Mouse (Mus musculus) gastrocnemius, postnatal 25 days (tissue): ENCODE data around the gene Tbc1d2. TPM values are rescaled to one million over a fixed set of nuclear protein-coding genes. Genes with fewer than 3 reads are reported as not detected.
"Not testable (repeated sequence)": the region's sequence is repeated elsewhere in the genome, so short reads cannot be mapped to it uniquely, and the experiment has no call there.

Experiments
- DNase-seq: peaks from one replicate; pipeline ENCODE4 v3.0.0; 2022
- total RNA-seq, 2 experiments: library from RNA; stranded (reverse); gene quantifications; 1 replicate in 1 of 2; 2 replicates in 1 of 2; pipeline ENCODE4 v1.2.3; 2021

Gene Tbc1d2
- total RNA-seq, 2 experiments from 2014 or later: 0.64 to 0.78 TPM

GRCm38 (mm10) chr4:46580799-46581243, 69.2 kb downstream of the Tbc1d2 start:
- DNase-seq: peak; percentile 1

GRCm38 (mm10) chr4:46578796-46579346, 71.1 kb downstream of the Tbc1d2 start:
- not testable (repeated sequence) for DNase-seq

DNA sequence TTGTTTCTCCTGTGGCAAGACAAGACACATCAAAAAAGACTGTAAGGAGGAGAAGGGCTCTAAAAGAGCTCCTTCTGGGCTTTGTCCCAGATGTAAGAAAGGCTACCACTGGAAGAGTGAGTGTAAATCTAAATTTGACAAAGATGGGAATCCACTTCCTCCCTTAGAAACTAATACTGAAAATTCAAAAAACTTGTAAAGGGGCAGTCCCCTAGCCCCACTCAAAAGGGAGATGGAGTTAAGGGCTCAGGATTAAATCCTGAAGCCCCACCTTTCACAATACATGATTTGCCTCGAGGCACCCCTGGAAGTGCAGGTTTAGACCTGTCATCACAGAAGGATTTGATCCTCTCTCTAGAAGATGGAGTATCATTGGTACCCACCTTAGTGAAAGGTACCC, 71.8 kb downstream of the Tbc1d2 start:
- DNase-seq: no peak

DNA sequence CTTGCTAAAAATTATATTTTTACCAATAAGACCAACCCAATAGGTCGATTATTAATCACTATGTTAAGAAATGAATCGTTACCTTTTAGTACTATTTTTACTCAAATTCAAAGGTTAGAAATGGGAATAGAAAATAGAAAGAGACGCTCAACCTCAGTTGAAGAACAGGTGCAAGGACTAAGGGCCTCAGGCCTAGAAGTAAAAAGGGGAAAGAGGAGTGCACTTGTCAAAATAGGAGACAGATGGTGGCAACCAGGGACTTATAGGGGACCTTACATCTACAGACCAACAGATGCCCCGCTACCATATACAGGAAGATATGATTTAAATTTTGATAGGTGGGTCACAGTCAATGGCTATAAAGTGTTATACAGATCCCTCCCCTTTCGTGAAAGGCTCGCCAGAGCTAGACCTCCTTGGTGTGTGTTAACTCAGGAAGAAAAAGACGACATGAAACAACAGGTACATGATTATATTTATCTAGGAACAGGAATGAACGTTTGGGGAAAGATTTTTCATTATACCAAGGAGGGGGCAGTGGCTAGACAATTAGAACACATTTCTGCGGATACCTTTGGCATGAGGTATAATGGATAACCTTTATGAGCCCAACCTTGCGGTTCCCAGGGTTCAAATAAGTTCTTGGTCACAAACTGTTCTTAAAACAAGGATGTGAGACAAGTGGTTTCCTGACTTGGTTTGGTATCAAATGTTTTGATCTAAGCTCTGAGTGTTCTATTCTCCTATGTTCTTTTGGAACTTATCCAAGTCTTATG, 74.3 kb downstream of the Tbc1d2 start:
- DNase-seq: not testable (repeated sequence)

DNA sequence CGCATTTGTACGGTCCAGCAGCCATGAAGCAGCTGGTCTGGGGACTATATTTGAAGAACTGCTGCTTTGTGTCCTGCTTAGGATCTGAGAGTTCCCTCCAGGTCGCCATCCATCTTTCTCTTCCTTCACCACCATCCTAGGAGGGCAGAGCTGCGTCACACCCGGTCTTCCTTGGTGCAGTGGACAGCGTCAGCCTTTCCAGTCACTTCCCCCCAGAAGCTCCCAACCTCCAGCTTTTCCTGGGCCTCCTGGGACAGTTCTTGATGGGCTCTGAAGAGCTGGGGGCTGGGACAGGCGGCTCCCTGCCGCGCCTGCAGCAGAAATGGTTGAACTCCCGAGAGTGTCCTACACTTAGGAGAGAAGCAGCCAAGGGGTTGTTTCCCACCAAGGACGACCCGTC, 75.2 kb downstream of the Tbc1d2 start:
- no peak for DNase-seq

DNA sequence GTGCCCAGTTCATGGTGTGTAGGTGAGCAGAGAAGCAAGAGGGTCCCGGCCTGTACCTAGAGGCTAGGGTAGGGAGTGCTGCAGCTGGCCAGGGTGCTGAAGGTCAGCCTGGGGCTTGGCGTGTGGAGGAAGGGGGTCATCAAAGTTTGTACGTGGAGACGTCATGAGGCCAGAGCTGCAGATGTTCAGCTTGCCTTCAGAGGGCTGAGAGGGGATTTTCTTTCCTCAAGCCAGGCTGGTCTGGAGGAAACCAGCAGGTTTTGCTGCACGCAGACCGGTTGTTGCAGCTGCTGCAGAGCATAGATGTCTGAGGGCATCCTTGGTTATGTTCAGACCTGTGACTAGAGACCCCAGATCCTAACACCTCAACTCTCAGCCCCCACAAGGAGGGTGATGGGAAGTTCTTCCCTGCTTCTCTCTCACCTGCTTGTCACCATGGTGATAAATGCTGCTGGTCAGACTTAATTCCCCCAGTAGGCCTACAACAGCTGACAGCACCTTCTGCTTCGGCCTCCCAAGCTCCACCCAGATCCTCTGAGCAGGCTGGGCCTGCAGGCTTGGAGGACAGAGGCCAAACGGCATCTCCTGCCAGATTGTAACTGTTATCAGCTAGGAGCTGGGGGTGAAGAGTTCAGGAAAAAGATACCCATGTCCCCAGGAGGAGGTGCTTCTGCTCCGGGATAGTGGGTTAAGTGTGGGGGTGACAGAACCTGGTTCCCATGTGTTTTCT, 75.8 kb downstream of the Tbc1d2 start:
- no peak for DNase-seq

DNA sequence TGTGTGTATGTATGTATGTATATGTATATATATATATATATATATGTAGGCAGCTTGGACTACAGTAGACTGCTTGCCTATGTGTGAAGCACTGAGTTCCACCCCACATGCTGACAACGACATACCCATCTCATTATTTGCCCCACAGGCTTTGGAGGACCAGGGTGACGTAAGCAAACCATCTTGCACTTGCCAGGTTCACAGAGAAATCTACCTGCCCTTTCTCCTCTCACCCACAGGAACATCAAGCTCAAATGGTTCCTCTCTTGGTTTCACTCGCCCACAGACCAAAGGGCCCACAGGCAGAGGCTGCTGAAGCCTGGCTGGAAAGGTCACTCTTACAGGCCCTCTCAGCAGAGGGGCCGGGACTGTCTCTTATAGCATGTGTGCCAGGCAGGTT, 77.4 kb downstream of the Tbc1d2 start:
- DNase-seq: no peak

DNA sequence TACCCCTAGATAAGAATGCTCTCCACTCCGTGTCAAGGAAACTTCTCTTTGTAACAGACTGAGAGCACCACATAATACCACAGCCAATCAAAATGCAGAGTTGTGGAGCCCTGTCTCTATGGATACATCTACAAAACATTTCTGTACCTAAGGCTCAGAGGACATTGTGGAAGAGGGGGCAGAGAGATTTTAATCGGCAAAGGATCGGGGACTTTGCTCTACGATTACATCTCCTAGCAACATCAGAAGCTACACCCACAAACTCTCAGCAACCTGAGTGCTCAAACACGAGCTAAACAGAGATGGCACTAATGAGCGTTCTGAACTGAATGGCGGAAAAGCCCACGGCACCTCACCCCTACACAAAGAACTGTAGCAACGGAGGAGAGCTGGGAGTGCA, 78.3 kb downstream of the Tbc1d2 start:
- no peak for DNase-seq

GRCm38 (mm10) chr4:46569671-46570070, 80.3 kb downstream of the Tbc1d2 start:
- no peak for DNase-seq

DNA sequence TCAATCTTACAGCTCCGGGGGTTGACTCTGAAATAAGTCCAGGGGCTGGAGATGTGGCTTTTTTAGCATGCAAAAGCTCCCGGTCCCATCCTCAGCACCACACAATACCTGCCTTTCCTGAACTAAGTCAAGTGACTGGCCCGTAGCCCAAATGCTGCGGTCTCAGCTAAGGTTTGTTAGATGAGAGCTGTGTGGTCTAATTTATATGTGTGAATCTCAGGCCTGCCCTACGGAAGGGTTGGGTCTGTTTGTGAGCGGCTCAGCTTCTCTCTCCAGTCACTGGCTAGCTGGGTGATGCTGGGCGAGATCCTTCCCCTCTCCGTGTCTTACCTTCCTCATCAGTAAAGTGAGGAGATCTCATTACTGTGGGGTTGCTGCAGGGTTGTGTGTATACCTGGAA, 81.8 kb downstream of the Tbc1d2 start:
- no peak for DNase-seq

- no peak for DNase-seq
Observed at GRCm38 (mm10) chr4:46566931-46567671, 82.9 kb downstream of the Tbc1d2 start.

GRCm38 (mm10) chr4:46565393-46565955, 84.5 kb downstream of the Tbc1d2 start:
- no peak for DNase-seq

DNA sequence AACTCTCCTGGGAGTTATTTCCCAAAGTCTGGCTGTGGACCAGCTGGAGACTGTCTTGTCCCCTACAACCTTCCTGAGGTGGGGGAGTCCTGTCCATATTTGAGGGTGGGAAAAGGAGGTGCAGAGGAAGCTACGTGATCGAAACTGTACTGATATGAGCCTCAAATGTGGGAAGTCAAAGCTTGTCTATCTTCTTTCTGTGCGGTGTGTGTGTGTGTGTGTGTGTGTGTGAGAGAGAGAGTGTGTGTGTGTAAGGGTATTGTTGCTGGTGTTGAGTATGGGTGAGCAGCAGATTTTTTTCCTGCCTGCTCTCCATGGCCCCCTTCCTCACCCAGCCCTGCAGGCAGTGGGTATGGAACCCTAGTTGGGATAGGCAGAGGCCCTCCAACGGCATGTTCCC, 85.8 kb downstream of the Tbc1d2 start:
- no peak for DNase-seq

GRCm38 (mm10) chr4:46563847-46564246, 86.2 kb downstream of the Tbc1d2 start:
- DNase-seq: peak; percentile 20

DNA sequence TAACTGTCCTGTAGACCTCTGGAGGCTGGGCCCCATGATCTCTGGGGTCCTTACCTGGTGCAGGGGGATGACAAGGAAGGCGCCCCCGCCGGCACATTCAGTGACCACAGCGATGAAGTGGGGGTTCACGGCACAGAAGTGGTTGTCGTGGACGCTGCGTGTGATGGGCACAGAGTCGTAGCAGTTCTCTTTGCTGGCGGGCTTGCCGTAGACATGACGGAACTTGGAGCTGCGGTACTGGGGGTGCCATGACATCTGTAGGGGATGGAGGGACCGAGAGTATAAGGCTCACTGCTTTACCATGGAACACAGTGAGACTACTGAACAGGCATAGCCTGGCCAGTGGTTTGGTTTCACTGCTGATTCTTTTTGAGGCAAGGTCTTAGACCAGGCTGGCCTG, 87.2 kb downstream of the Tbc1d2 start:
- DNase-seq: no peak

- DNase-seq: no peak
Observed at GRCm38 (mm10) chr4:46562037-46562436, 88.0 kb downstream of the Tbc1d2 start.

GRCm38 (mm10) chr4:46560069-46560705, 89.8 kb downstream of the Tbc1d2 start:
- no peak for DNase-seq

DNA sequence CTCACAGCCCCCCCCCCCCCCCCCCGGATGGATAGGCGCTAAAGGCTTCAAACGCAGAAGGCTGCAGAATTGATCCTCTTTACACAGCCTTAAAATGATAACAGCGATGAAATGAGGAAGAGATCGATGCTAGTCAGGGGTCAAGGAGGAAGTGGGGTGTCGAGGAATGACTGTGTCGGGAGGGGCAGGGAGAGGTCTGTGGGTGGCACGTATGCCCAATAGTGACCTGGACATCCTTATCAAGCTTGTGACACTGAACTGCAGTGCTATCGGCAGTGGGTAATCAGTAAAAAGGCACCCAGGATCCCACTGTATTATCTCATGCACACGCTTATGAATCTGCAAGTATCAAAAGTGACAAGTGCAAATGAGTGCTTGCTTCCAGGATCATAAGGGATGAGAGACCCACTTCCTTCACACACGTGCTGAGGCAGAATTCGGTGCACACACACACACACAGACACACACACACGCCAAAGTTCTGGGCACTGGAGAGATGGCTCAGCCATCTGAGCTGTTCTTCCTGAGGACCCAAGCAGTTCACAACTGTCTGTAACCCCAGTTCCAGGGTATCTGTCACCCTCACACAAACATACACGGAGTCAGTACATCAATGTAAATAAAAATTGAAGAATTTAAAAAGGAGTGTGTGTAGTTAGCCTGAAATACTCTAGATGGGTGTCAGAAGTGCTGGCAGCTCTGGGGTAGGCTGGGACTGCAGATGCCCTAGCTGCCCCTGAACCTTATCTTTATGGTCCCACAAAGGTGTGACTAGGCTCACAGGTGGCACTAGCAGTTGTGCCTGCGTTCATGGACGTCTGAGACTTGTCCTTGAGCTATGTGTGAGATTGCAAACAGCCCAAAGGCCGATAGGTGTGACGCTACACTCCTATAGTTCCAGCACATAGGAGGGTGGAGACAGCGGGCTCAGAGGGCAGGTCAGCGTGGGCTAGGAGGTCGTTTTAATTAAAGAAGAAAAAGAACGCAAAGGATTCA, 91.0 kb downstream of the Tbc1d2 start:
- DNase-seq: peak; percentile 1

GRCm38 (mm10) chr4:46556933-46557332, 93.1 kb downstream of the Tbc1d2 start:
- no peak for DNase-seq

DNA sequence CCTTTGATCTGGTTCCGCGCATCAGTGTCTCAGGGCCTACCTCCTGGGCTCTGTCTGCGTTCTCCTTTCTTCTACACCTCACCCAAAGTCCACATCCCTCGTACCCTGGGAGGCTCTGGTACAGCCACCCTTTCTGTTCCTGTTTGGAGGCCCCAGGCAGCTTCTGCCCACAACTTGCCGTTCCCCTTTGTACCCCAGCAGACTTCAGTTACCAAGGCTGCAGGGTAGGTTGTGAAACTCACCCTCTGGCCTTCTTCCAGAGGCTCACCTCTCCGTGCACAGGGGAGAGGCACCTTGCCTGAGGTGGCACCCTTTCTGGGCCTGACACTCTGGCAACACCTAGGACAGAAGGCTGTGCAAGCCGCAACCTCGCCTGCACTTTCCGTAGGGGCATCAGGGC, 94.2 kb downstream of the Tbc1d2 start:
- DNase-seq: peak; percentile 2
